Mouse (Mus musculus) cerebellum, adult 8-10 months (tissue): ENCODE data around the gene Trappc3.

ENCODE experiments used
- DNase-seq: peaks from one replicate; pipeline ENCODE4 v3.0.0; 2022

Gene Trappc3

GRCm38 (mm10) chr4:126316443-126317040 lies 54.4 kb downstream of the Trappc3 start:
- DNase-seq = no peak

DNA sequence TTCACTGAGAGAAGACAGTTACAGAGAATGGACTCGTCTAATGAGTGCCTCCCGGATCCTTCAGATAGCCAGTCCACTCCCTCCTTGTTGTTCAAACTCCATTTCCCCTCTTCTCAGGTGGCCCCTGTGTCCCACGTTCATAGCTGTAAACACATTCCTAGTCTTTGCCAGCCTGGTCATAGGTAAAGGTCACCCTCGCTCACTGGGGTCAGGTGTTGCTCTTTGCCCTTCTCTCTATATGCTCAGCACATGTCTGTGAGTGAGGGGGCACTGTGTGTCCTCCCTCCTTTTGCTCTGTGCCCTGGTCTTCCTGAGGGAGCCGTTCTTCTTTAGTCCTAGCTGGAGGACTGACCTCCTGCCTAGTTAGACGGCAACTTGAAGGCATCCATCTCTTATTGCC lies 57.7 kb downstream of the Trappc3 start:
- peak; percentile 8 for DNase-seq

GRCm38 (mm10) chr4:126321111-126321853 lies 59.2 kb downstream of the Trappc3 start, which contains the start of gene Adprhl2:
TSS of gene Adprhl2 (minus strand) at chr4:126321703.
- peak; percentile 99 for DNase-seq

GRCm38 (mm10) chr4:126321854-126322511 lies 59.9 kb downstream of the Trappc3 start:
- no peak for DNase-seq

DNA sequence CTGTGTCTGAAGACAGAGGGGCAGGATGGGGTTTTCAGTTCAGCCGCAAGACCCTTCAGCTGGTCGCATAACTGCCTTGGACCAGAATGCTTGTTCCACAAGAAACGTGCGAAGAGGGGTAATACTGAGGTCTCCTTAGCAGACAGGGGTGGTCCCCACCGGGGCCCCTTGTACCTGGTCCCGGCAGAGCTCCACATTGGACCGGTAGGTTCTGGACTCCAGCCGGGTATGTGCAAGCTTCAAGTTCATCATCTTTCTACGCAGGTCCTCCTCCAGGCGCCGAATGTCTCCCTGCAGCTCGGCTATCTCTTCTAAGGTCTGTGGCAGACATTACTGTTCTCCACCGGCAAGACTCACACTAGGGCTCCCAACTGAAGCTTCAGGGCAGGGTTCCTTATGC lies 60.5 kb downstream of the Trappc3 start:
- no peak for DNase-seq

- DNase-seq = peak; percentile 17
Observed at GRCm38 (mm10) chr4:126324861-126325260, 62.7 kb downstream of the Trappc3 start.

GRCm38 (mm10) chr4:126325281-126325861 lies 63.2 kb downstream of the Trappc3 start, which contains the start of gene Tekt2:
TSS of gene Tekt2 (minus strand) at chr4:126325688.
- peak; percentile 10 for DNase-seq
